Mouse (Mus musculus) lung, adult 10 weeks (tissue): Measurements from ENCODE around the gene Drd5. TPM values are rescaled to one million over a fixed set of nuclear protein-coding genes. Genes with fewer than 3 reads are reported as not detected.

ENCODE experiments used
- polyA plus RNA-seq: library from polyadenylated mRNA; stranded (reverse); fragments of 350-450 nt; fragmentation: Illumina TruSeq; extraction: RNeasy Lipid Tissue Mini Kit (QIAGEN cat#74804); gene quantifications from one replicate; pipeline ENCODE4 v1.2.3, GENCODE M21; 2014; ENCODE audit warnings: low read depth, low replicate concordance; ENCODE audit not compliant: insufficient read depth

Gene Drd5
- polyA plus RNA-seq: not detected

DNA sequence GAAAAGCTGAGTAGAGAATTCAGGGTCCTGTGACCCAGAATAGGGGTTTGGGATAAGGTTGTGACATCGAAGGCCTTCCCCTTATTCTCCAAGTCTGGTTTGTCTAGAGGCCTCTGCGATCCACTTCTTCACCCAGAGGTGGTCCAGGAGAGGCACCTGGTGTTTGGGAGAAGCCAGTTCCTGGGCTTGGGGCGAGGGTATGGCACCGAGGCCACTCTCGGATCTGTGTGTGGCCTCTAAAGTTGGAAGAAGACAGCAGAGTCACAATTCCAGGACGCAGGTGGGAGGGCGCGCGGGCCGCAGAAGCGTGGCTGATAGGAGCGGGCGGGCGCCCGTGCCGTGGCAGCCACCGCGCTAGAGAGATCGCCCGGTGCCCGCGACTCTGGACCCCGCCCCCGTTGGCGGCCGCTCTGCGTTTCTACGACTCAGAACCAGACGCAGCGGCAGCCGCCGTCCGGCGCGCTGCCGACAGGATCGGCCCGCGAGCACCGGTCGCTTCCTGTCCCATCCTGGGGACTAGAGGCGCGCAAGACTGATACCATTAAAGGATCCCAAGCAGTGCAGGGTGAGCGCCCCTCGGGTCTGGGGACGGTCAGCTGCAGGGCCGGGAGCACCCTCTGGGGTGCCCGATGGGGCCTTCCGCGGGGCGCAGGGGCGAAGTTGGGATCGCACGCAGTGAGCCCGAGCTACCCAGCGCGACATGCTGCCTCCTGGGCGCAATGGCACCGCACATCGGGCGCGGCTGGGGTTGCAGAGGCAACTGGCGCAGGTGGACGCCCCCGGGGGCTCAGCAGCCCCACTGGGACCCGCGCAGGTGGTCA, at the start of gene Drd5:
Gene Drd5, plus strand, starts transcription at position 402 of the 821 bp plus-strand sequence.

DNA sequence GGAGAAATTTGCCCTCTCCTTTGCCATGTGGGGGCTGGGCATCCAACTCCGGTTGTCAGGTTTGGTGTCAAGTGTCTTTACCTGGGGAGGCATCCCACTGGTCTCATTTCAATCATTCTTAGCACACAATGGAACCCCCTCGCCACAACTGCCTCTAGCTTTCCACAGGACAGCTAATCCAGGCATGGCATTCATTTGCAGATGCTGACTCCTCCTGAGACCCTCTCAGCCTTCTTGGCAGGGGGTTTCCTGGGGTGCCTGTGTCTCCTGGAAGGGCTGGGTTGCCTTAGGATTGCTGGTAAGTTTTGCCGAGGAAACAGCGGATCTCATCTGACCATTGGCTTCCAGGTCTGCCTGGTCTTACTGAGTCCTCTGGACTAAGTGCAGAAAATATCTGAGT, 43.4 kb upstream of the Drd5 start, which contains the start of gene Otop1:
Gene Otop1, plus strand, starts transcription at position 202 of the 400 bp plus-strand sequence.

Other genes starting within 250 kb of the Drd5 start
- 46.7 TPM for gene Nsg1, start 159.5 kb upstream of the Drd5 start, polyA plus RNA-seq
- 3.0 TPM for gene Zbtb49, start 98.9 kb upstream of the Drd5 start, polyA plus RNA-seq
- gene Lyar, start 98.9 kb upstream of the Drd5 start, polyA plus RNA-seq: 19.0 TPM
- gene Tmem128, start 59.2 kb upstream of the Drd5 start, polyA plus RNA-seq: 54.5 TPM
- 0.62 TPM for gene Otop1, start 43.4 kb upstream of the Drd5 start, polyA plus RNA-seq
- 2.4 TPM for gene Slc2a9, start 183.8 kb downstream of the Drd5 start, polyA plus RNA-seq
- 77.8 TPM for gene Wdr1, start 243.9 kb downstream of the Drd5 start, polyA plus RNA-seq